Mouse (Mus musculus) right cerebral cortex, postnatal 14 days (tissue): ENCODE data around the gene Psma6.
A peak's percentile ranks its signal among the peaks of the same experiment; 100 is the strongest.
"Not testable (repeated sequence)": the region's sequence is repeated elsewhere in the genome, so short reads cannot be mapped to it uniquely, and the experiment has no call there.

Experiments used
- DNase-seq: peaks from one replicate; pipeline ENCODE4 v3.0.0; 2022

Psma6 gene

GRCm38 (mm10) chr12:55392733-55393577 is 8.9 kb downstream of the Psma6 start:
- no peak for DNase-seq

GRCm38 (mm10) chr12:55395601-55396000 is 11.6 kb downstream of the Psma6 start:
- not testable (repeated sequence) for DNase-seq

GRCm38 (mm10) chr12:55396536-55396935 is 12.5 kb downstream of the Psma6 start:
- DNase-seq: no peak

GRCm38 (mm10) chr12:55397544-55398239 is 13.7 kb downstream of the Psma6 start:
- DNase-seq: no peak

- DNase-seq: peak; percentile 84
Measured at GRCm38 (mm10) chr12:55398240-55399127, 14.5 kb downstream of the Psma6 start.

GRCm38 (mm10) chr12:55399128-55399677 is 15.2 kb downstream of the Psma6 start:
- DNase-seq: no peak

GRCm38 (mm10) chr12:55407888-55408287 is 23.9 kb downstream of the Psma6 start:
- DNase-seq: no peak

GRCm38 (mm10) chr12:55415255-55415654 is 31.2 kb downstream of the Psma6 start:
- DNase-seq: no peak

GRCm38 (mm10) chr12:55415762-55416161 is 31.7 kb downstream of the Psma6 start:
- no peak for DNase-seq

GRCm38 (mm10) chr12:55420220-55420619 is 36.2 kb downstream of the Psma6 start:
- DNase-seq: no peak

- no peak for DNase-seq
Measured at GRCm38 (mm10) chr12:55422057-55422456, 38.0 kb downstream of the Psma6 start.

- no peak for DNase-seq
Measured at GRCm38 (mm10) chr12:55426300-55426699, 42.3 kb downstream of the Psma6 start.

GRCm38 (mm10) chr12:55429201-55429600 is 45.2 kb downstream of the Psma6 start:
- DNase-seq: no peak

- DNase-seq: no peak
Measured at GRCm38 (mm10) chr12:55429956-55430355, 45.9 kb downstream of the Psma6 start.

- DNase-seq: no peak
Measured at GRCm38 (mm10) chr12:55432284-55432919, 48.4 kb downstream of the Psma6 start.

- DNase-seq: no peak
Measured at GRCm38 (mm10) chr12:55432920-55433284, 48.9 kb downstream of the Psma6 start.

GRCm38 (mm10) chr12:55433802-55434435 is 49.9 kb downstream of the Psma6 start:
- DNase-seq: no peak

GRCm38 (mm10) chr12:55435080-55435479 is 51.1 kb downstream of the Psma6 start:
- no peak for DNase-seq

- DNase-seq: no peak
Measured at GRCm38 (mm10) chr12:55437122-55437826, 53.3 kb downstream of the Psma6 start.

- DNase-seq: no peak
Measured at GRCm38 (mm10) chr12:55438058-55438457, 54.0 kb downstream of the Psma6 start.

GRCm38 (mm10) chr12:55438611-55439137 is 54.7 kb downstream of the Psma6 start:
- no peak for DNase-seq
